Mouse (Mus musculus) embryo, embryonic 11 days (tissue): ENCODE results near the gene Ror1.

Experiments
- DNase-seq: peaks from one replicate; pipeline ENCODE4 v3.0.0-alpha.2; 2015

Gene Ror1

GRCm38 (mm10) chr4:100166871-100167270, 71.3 kb downstream of the Ror1 start:
- DNase-seq = no peak

- DNase-seq = no peak
These were observed 74.1 kb downstream of the Ror1 start for GRCm38 (mm10) chr4:100169683-100170082.

GRCm38 (mm10) chr4:100170161-100170650, 74.6 kb downstream of the Ror1 start:
- peak; percentile 78 for DNase-seq

- no peak for DNase-seq
These were observed 75.2 kb downstream of the Ror1 start for GRCm38 (mm10) chr4:100170743-100171142.

GRCm38 (mm10) chr4:100171483-100171898, 75.9 kb downstream of the Ror1 start:
- DNase-seq = peak; percentile 64

- no peak for DNase-seq
These were observed 80.0 kb downstream of the Ror1 start for GRCm38 (mm10) chr4:100175594-100175993.

GRCm38 (mm10) chr4:100178316-100178715, 82.7 kb downstream of the Ror1 start:
- no peak for DNase-seq

- DNase-seq = no peak
These were observed 86.1 kb downstream of the Ror1 start for GRCm38 (mm10) chr4:100181676-100182075.

- DNase-seq = no peak
These were observed 91.2 kb downstream of the Ror1 start for GRCm38 (mm10) chr4:100186781-100187180.

- DNase-seq = no peak
These were observed 92.1 kb downstream of the Ror1 start for GRCm38 (mm10) chr4:100187563-100188200.

GRCm38 (mm10) chr4:100188201-100188699, 92.7 kb downstream of the Ror1 start:
- DNase-seq = no peak

GRCm38 (mm10) chr4:100191483-100191882, 95.9 kb downstream of the Ror1 start:
- DNase-seq = no peak

- no peak for DNase-seq
These were observed 98.5 kb downstream of the Ror1 start for GRCm38 (mm10) chr4:100194136-100194535.

- DNase-seq = no peak
These were observed 100.7 kb downstream of the Ror1 start for GRCm38 (mm10) chr4:100196255-100196793.

- DNase-seq = no peak
These were observed 102.7 kb downstream of the Ror1 start for GRCm38 (mm10) chr4:100198275-100198674.

- DNase-seq = no peak
These were observed 105.7 kb downstream of the Ror1 start for GRCm38 (mm10) chr4:100201322-100201721.

- DNase-seq = no peak
These were observed 107.5 kb downstream of the Ror1 start for GRCm38 (mm10) chr4:100203066-100203465.

GRCm38 (mm10) chr4:100203688-100204087, 108.1 kb downstream of the Ror1 start:
- peak; percentile 75 for DNase-seq

GRCm38 (mm10) chr4:100204381-100204780, 108.8 kb downstream of the Ror1 start:
- peak; percentile 48 for DNase-seq

- DNase-seq = no peak
These were observed 112.5 kb downstream of the Ror1 start for GRCm38 (mm10) chr4:100208081-100208480.

GRCm38 (mm10) chr4:100209106-100209505, 113.5 kb downstream of the Ror1 start:
- DNase-seq = no peak

GRCm38 (mm10) chr4:100211331-100211730, 115.7 kb downstream of the Ror1 start:
- no peak for DNase-seq

GRCm38 (mm10) chr4:100214324-100215215, 119.0 kb downstream of the Ror1 start:
- peak; percentile 59 for DNase-seq
